Mouse (Mus musculus) C2C12 (cell line): ENCODE data around the gene Usp40.
"Not testable (repeated sequence)": the region's sequence is repeated elsewhere in the genome, so short reads cannot be mapped to it uniquely, and the experiment has no call there.

ENCODE experiments used
- CEBPB ChIP-seq: IDR thresholded peaks from one replicate; pipeline ENCODE4 v1.6.1; 2011; ENCODE audit warnings: low read depth, mild to moderate bottlenecking, control low read depth, moderate library complexity
- CTCF ChIP-seq: IDR thresholded peaks from one replicate; pipeline ENCODE4 v1.5.1; 2011; ENCODE audit not compliant: control insufficient read depth, insufficient read depth, insufficient read length
- MAX ChIP-seq: IDR thresholded peaks from one replicate; pipeline ENCODE4 v1.6.1; 2011; ENCODE audit warnings: mild to moderate bottlenecking, control low read depth
- MYOD1 ChIP-seq: IDR thresholded peaks from one replicate; pipeline ENCODE4 v1.6.1; 2011; ENCODE audit warnings: low read depth; ENCODE audit not compliant: control insufficient read depth, insufficient read length
- MYOG ChIP-seq: IDR thresholded peaks from one replicate; pipeline ENCODE4 v1.6.1; 2011; ENCODE audit not compliant: control insufficient read depth, insufficient read length; ENCODE audit errors: extremely low read depth
- USF1 ChIP-seq: IDR thresholded peaks from one replicate; pipeline ENCODE4 v1.6.1; 2011; ENCODE audit warnings: low read depth, mild to moderate bottlenecking, control low read depth, moderate library complexity

DNA sequence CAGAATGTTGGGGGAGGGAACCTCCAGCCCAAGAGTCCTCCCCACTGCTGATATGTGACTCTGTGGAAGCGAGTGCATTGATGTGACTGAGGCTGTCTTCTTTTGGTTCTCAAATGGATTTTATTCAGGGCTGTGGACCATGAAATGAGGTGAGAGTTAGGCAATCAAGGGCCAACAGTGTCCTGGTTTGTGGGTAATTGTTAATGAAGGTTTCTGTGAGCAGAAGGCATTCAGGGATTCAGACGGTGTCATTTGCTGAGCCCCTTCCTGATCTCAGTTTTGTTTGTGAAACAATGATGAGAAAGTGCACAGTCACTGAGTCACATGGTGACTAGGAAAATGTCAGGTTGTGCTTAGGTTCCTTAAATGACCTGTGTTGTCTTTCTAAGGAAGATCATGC is 34.7 kb upstream of the Usp40 start:
- TF ChIP-seq USF1, CTCF, MYOD1, MAX, CEBPB, MYOG: not testable (repeated sequence)
